In genomic region chr14:11871752-11872344, GRCm38 (mm10) we compare ENCODE assay signal across 19 mouse cellular contexts.
DNase-seq lines count a peak whose midpoint lies in the region; ATAC-seq and TF ChIP-seq lines count a peak whose summit lies in the region.
"Had no signal": no experiment of that assay in that cellular context is flagged by ENCODE, and none has a peak within 500 bp of the region (broad histone marks: within the 10 kb centered on the region; RNA-seq: fewer than 3 reads in every experiment).

No protein-coding gene starts in this region.

- H3K9ac ChIP-seq in embryonic facial prominence, embryonic 11.5 days (replicated peaks; ENCODE audit: low read length): no peak overlapping the region
- no peak overlapping the region for H3K9ac ChIP-seq in limb, embryonic 13.5 days
- H3K9ac ChIP-seq: forebrain, embryonic 15.5 days; heart, embryonic 12.5 days; hindbrain, embryonic 15.5 days; midbrain, embryonic 12.5 days; neural tube, embryonic 15.5 days had no signal

- ATAC-seq in embryonic facial prominence, embryonic 11.5 days (replicated peaks; ENCODE audit: insufficient number of reproducible peaks, low FRiP score, low TSS enrichment, low read depth): no peak
- ATAC-seq in limb, embryonic 13.5 days (ENCODE audit: low FRiP score, low read depth): 0 out of 2 replicates have a peak, but pooled peaks have one; percentile 60
- ATAC-seq: forebrain, embryonic 15.5 days; intestine, embryonic 16.5 days had no signal

- TF ChIP-seq POLR2A in cortical plate, adult 2 months (IDR thresholded peaks at IDR 0.05; ENCODE audit: extremely low read depth, insufficient read depth, low read length): no peak

- peaks cover 12% of the 10 kb centered on the region for H3K4me1 ChIP-seq in cortical plate, adult 2 months (ENCODE audit: control insufficient read depth, insufficient read depth, low read length)
- H3K4me1 ChIP-seq in embryonic facial prominence, embryonic 11.5 days (ENCODE audit: control insufficient read depth, insufficient read depth, low read length): no peaks in the 10 kb centered on the region
- H3K4me1 ChIP-seq in limb, embryonic 13.5 days: peaks cover 35% of the 10 kb centered on the region

- no peaks in the 10 kb centered on the region for H3K9me3 ChIP-seq in embryonic facial prominence, embryonic 11.5 days (replicated peaks; ENCODE audit: control insufficient read depth, low read length)
- no peaks in the 10 kb centered on the region for H3K9me3 ChIP-seq in limb, embryonic 13.5 days
- H3K9me3 ChIP-seq: forebrain, embryonic 15.5 days; heart, embryonic 12.5 days; hindbrain, embryonic 15.5 days; midbrain, embryonic 12.5 days; neural tube, embryonic 15.5 days had no signal

- TF ChIP-seq CTCF in left cerebral cortex, adult 2 months (IDR thresholded peaks at IDR 0.05): no peak
- no peak for TF ChIP-seq CTCF in cortical plate, adult 2 months (IDR thresholded peaks at IDR 0.05; ENCODE audit: extremely low read depth, insufficient read depth, low read length)

- H3K36me3 ChIP-seq in embryonic facial prominence, embryonic 11.5 days (replicated peaks; ENCODE audit: control insufficient read depth, insufficient read depth, low read depth, low read length): no peaks in the 10 kb centered on the region
- no peaks in the 10 kb centered on the region for H3K36me3 ChIP-seq in limb, embryonic 13.5 days
- H3K36me3 ChIP-seq: forebrain, embryonic 15.5 days; heart, embryonic 12.5 days; hindbrain, embryonic 15.5 days; midbrain, embryonic 12.5 days; neural tube, embryonic 15.5 days had no signal

- WGBS in embryonic facial prominence, embryonic 11.5 days: 39% methylated on average over 8 of the region's 8 CpGs
- WGBS in limb, embryonic 13.5 days: 28% methylated on average over 8 of the region's 8 CpGs

- H3K4me2 ChIP-seq in embryonic facial prominence, embryonic 11.5 days (ENCODE audit: low read depth, low read length): no peak overlapping the region
- no peak overlapping the region for H3K4me2 ChIP-seq in limb, embryonic 13.5 days (replicated peaks)
- H3K4me2 ChIP-seq: forebrain, embryonic 15.5 days; heart, embryonic 12.5 days; hindbrain, embryonic 15.5 days; midbrain, embryonic 12.5 days; neural tube, embryonic 15.5 days had no signal

- no peak for DNase-seq in left cerebral cortex, adult 2 months (ENCODE audit: extremely low spot score in 1 of 2, low spot score in 2 of 2)
- DNase-seq in left cerebral cortex, adult 11 months (ENCODE audit: low spot score): no peak
- peak; percentile 71 for DNase-seq in embryonic facial prominence, embryonic 11.5 days (ENCODE audit: low spot score)
- no peak for DNase-seq in c-Kit-positive CD71-positive TER-119-positive erythroid progenitor cells, embryonic 14.5 days (ENCODE audit: low spot score)
- no peak for DNase-seq in urinary bladder, postnatal 10 days (ENCODE audit: low spot score)
- DNase-seq: cerebellum, postnatal 10 days; gastrocnemius, postnatal 36 days; heart, postnatal 36 days; lung, adult 18-20 months; lung, postnatal 4 days had no signal

- intact Hi-C loops in left cerebral cortex, adult 2 months (cut with DNase I): no loop called here

- H3K27ac ChIP-seq in left cerebral cortex, adult 2 months: peak overlapping the region; percentile 62
- 0 out of 2 replicates have a peak overlapping the region, but pooled peaks have one; percentile 53 for H3K27ac ChIP-seq in cortical plate, adult 2 months (ENCODE audit: insufficient read depth, low read length)
- no peak overlapping the region; the same call in 1 of the 2 replicates for H3K27ac ChIP-seq in embryonic facial prominence, embryonic 11.5 days (replicated peaks; ENCODE audit: low read depth, low read length)
- no peak overlapping the region for H3K27ac ChIP-seq in limb, embryonic 13.5 days
- H3K27ac ChIP-seq: forebrain, embryonic 15.5 days; hindbrain, embryonic 15.5 days; kidney, postnatal 0 days; midbrain, embryonic 12.5 days; neural tube, embryonic 15.5 days had no signal

- no peaks in the 10 kb centered on the region for H3K27me3 ChIP-seq in embryonic facial prominence, embryonic 11.5 days (ENCODE audit: control insufficient read depth, insufficient read depth, low read length)
- no peaks in the 10 kb centered on the region for H3K27me3 ChIP-seq in limb, embryonic 13.5 days
- H3K27me3 ChIP-seq: forebrain, embryonic 15.5 days; heart, embryonic 12.5 days; hindbrain, embryonic 15.5 days; midbrain, embryonic 12.5 days; neural tube, embryonic 15.5 days had no signal

- no peak overlapping the region for H3K4me3 ChIP-seq in left cerebral cortex, adult 2 months
- no peak overlapping the region for H3K4me3 ChIP-seq in cortical plate, adult 2 months (ENCODE audit: insufficient read depth, low read length)
- H3K4me3 ChIP-seq in embryonic facial prominence, embryonic 11.5 days (ENCODE audit: low read depth, low read length): no peak overlapping the region
- H3K4me3 ChIP-seq in limb, embryonic 13.5 days: no peak overlapping the region
- H3K4me3 ChIP-seq: forebrain, embryonic 15.5 days; heart, embryonic 12.5 days; hindbrain, embryonic 15.5 days; midbrain, embryonic 12.5 days; neural tube, embryonic 15.5 days had no signal

Comparison
In these comparisons a context has a peak if more than half of its experiments do, and no peak if none do; other contexts are left out.
1. H3K27ac ChIP-seq: peak in left cerebral cortex, adult 2 months (single experiment) and cortical plate, adult 2 months (single experiment); none in embryonic facial prominence, embryonic 11.5 days (single experiment) and limb, embryonic 13.5 days (single experiment).